Mouse (Mus musculus) CH12.LX (cell line): ENCODE measurements around the gene Tmem115. TPM values are rescaled to one million over a fixed set of nuclear protein-coding genes. Genes with fewer than 3 reads are reported as not detected.

Source experiments
- DNase-seq: peaks from one replicate; pipeline ENCODE4 v3.0.0-alpha.2; 2013; ENCODE audit errors: extremely low read depth
- H3K27ac ChIP-seq: 2 replicates; pipeline ENCODE4 v1.5.1; 2012; ENCODE audit warnings: low read depth, mild to moderate bottlenecking, control low read depth, moderate library complexity; ENCODE audit not compliant: insufficient read depth
- H3K27me3 ChIP-seq: replicated peaks from 2 replicates; pipeline ENCODE3; 2012; ENCODE audit warnings: inconsistent platforms
- H3K36me3 ChIP-seq, 2 experiments: replicated peaks in 1 of 2; 2 replicates each; pipeline versions ENCODE3 to v1.6.1; 2012; ENCODE audit warnings: inconsistent platforms in 1 of 2, low read length in 1 of 2, mild to moderate bottlenecking in 1 of 2, mixed read lengths in 1 of 2, moderate library complexity in 1 of 2; ENCODE audit not compliant: control insufficient read depth in 1 of 2, insufficient read depth in 1 of 2
- H3K4me1 ChIP-seq, 2 experiments: 2 replicates each; pipeline ENCODE4 v1.6.1; 2012; ENCODE audit warnings: inconsistent platforms in 1 of 2, moderate library complexity in 1 of 2; ENCODE audit not compliant: insufficient read depth in 2 of 2, control insufficient read depth in 1 of 2
- H3K4me2 ChIP-seq: 2 replicates; pipeline ENCODE4 v1.6.1; 2012; ENCODE audit warnings: low read depth, mild to moderate bottlenecking, control low read depth; ENCODE audit not compliant: poor library complexity, insufficient read depth, severe bottlenecking
- H3K4me3 ChIP-seq, 3 experiments: fragments of 150-350 bp in 1 of 3; sonication (generic) in 1 of 3; replicated peaks in 1 of 3; 2 replicates each; pipeline versions ENCODE3 to v1.5.1; 2011 to 2012; ENCODE audit warnings: low read depth in 2 of 3, low read length in 2 of 3, mild to moderate bottlenecking in 2 of 3, moderate library complexity in 2 of 3, control low read depth in 1 of 3, improper control_type of control experiment in 1 of 3, inconsistent platforms in 1 of 3, mixed read lengths in 1 of 3; ENCODE audit not compliant: poor library complexity in 1 of 3
- H3K79me2 ChIP-seq: replicated peaks from 2 replicates; pipeline ENCODE4 v1.6.1; 2012; ENCODE audit warnings: mild to moderate bottlenecking, moderate library complexity; ENCODE audit not compliant: control insufficient read depth, poor library complexity, insufficient read depth, severe bottlenecking; ENCODE audit errors: extremely low read depth
- H3K9ac ChIP-seq: 2 replicates; pipeline ENCODE4 v1.6.1; 2012; ENCODE audit warnings: low read depth, mild to moderate bottlenecking, control low read depth, moderate library complexity; ENCODE audit not compliant: insufficient read depth
- H3K9me3 ChIP-seq: replicated peaks from 2 replicates; pipeline ENCODE3; 2012; ENCODE audit warnings: low read length, inconsistent platforms, mixed read lengths
- BHLHE40 ChIP-seq: IDR thresholded peaks from 2 replicates; pipeline ENCODE4 v1.6.1; 2011; ENCODE audit warnings: mild to moderate bottlenecking, low read depth, low read length, improper control_type of control experiment
- CHD2 ChIP-seq: IDR thresholded peaks from 2 replicates; pipeline ENCODE4 v1.6.1; 2011; ENCODE audit warnings: low read length, improper control_type of control experiment
- EP300 ChIP-seq: IDR thresholded peaks from 2 replicates; pipeline ENCODE4 v1.6.1; 2011; ENCODE audit warnings: low read length, improper control_type of control experiment
- HCFC1 ChIP-seq: IDR thresholded peaks from 2 replicates; pipeline ENCODE4 v1.6.1; 2012; ENCODE audit warnings: low read depth, mild to moderate bottlenecking, inconsistent platforms, low read length, improper control_type of control experiment
- JUND ChIP-seq: conservative IDR thresholded peaks from 2 replicates; pipeline ENCODE4 v1.6.1; 2011; ENCODE audit warnings: low read depth, low read length, improper control_type of control experiment
- KAT2A ChIP-seq: IDR thresholded peaks from 2 replicates; pipeline ENCODE4 v1.6.1; 2012; ENCODE audit warnings: low read length, improper control_type of control experiment, inconsistent platforms; ENCODE audit not compliant: insufficient replicate concordance
- MAFK ChIP-seq: IDR thresholded peaks from 2 replicates; pipeline ENCODE4 v1.6.1; 2011; ENCODE audit warnings: low read length, improper control_type of control experiment; ENCODE audit not compliant: insufficient replicate concordance
- MAX ChIP-seq: IDR thresholded peaks from 2 replicates; pipeline ENCODE4 v1.6.1; 2011; ENCODE audit warnings: low read length, improper control_type of control experiment
- MAZ ChIP-seq: IDR thresholded peaks from 2 replicates; pipeline ENCODE4 v1.6.1; 2012; ENCODE audit warnings: low read depth, mild to moderate bottlenecking, inconsistent platforms, low read length, improper control_type of control experiment, moderate library complexity
- MEF2A ChIP-seq: IDR thresholded peaks from 2 replicates; pipeline ENCODE4 v1.6.1; 2014; ENCODE audit warnings: low read depth, mild to moderate bottlenecking, inconsistent platforms, low read length, improper control_type of control experiment, borderline replicate concordance
- NELFE ChIP-seq: IDR thresholded peaks from 2 replicates; pipeline ENCODE4 v1.6.1; 2011; ENCODE audit warnings: low read depth, low read length, improper control_type of control experiment
- PAX5 ChIP-seq: IDR thresholded peaks from 2 replicates; pipeline ENCODE4 v1.6.1; 2012; ENCODE audit warnings: low read length, inconsistent platforms, mixed read lengths
- POLR2A ChIP-seq: IDR thresholded peaks from 2 replicates; pipeline ENCODE4 v1.6.1; 2011; ENCODE audit warnings: low read depth, mild to moderate bottlenecking, improper control_type of control experiment, low read length
- RAD21 ChIP-seq: IDR thresholded peaks from 2 replicates; pipeline ENCODE4 v1.6.1; 2011; ENCODE audit warnings: low read depth, mild to moderate bottlenecking, low read length, improper control_type of control experiment, moderate library complexity
- RCOR1 ChIP-seq: conservative IDR thresholded peaks from 2 replicates; pipeline ENCODE4 v1.6.1; 2012; ENCODE audit warnings: low read depth, mild to moderate bottlenecking, inconsistent platforms, low read length, improper control_type of control experiment
- TBP ChIP-seq: conservative IDR thresholded peaks from 2 replicates; pipeline ENCODE4 v1.6.1; 2011; ENCODE audit warnings: low read depth, low read length, improper control_type of control experiment
- TCF12 ChIP-seq: IDR thresholded peaks from 2 replicates; pipeline ENCODE4 v1.6.1; 2014; ENCODE audit warnings: low read depth, mild to moderate bottlenecking, inconsistent platforms, low read length, improper control_type of control experiment
- ZC3H11A ChIP-seq: IDR thresholded peaks from 2 replicates; pipeline ENCODE4 v1.6.1; 2012; ENCODE audit warnings: low read depth, mild to moderate bottlenecking, inconsistent platforms, low read length, improper control_type of control experiment
- dilution Hi-C: fragments of 300-500 bp; cut with MboI; formaldehyde crosslinking; loops from 2 replicates; pipeline ENCODE4 v1.14.3; 2020; ENCODE audit warnings: low sequenced_read_pairs; ENCODE audit not compliant: extremely low pct_unique_long_range_greater_than_20kb, extremely low pct_ligation_motif_present
- in situ Hi-C: fragments of 300-500 bp; cut with MboI; formaldehyde crosslinking; loops from 3 replicates; pipeline ENCODE4 v1.14.3; 2019; ENCODE audit warnings: low sequenced_read_pairs, low pct_ligation_motif_present, low pct_unique_long_range_greater_than_20kb, mixed read lengths
- polyA plus RNA-seq: library from polyadenylated mRNA; unstranded; fragments of >175 nt; gene quantifications from 2 replicates; pipeline ENCODE4 v1.2.1, GENCODE M21; 2012; ENCODE audit warnings: low read depth; ENCODE audit not compliant: insufficient read length
- total RNA-seq, 2 experiments: library from RNA; depleted of rRNA; stranded (reverse); fragments of 300-350 nt in 1 of 2; fragments of >200 nt in 1 of 2; gene quantifications; 2 replicates each; pipeline ENCODE4 v1.2.3; 2012 to 2014

The Tmem115 gene
- total and polyA plus RNA-seq, 3 experiments: 12.6 to 17.9 (median 13.0) TPM

- no peak overlapping the region for H3K4me2 ChIP-seq
Measured at GRCm38 (mm10) chr9:107502131-107502846, 31.5 kb upstream of the Tmem115 start.

GRCm38 (mm10) chr9:107504662-107505537, 28.8 kb upstream of the Tmem115 start:
- peaks cover 100% of the 10 kb centered on the region for H3K27me3 ChIP-seq
- dilution Hi-C loops: no loop called here
- H3K27ac ChIP-seq: no peak overlapping the region
- no peaks in the 10 kb centered on the region for H3K9me3 ChIP-seq
- H3K9ac ChIP-seq: no peak overlapping the region
- in situ Hi-C loops: no loop called here
- H3K36me3 ChIP-seq: no peaks in the 10 kb centered on the region
- H3K4me1 ChIP-seq: no peaks in the 10 kb centered on the region
- no peak overlapping the region for H3K4me3 ChIP-seq
- H3K79me2 ChIP-seq: no peaks in the 10 kb centered on the region
- no peak for TF ChIP-seq NELFE
- no peak for TF ChIP-seq EP300
- no peak for TF ChIP-seq PAX5
- TF ChIP-seq MAX: no peak
- TF ChIP-seq RAD21: no peak
- TF ChIP-seq MAZ: no peak
- TF ChIP-seq RCOR1: no peak
- no peak for TF ChIP-seq TBP
- TF ChIP-seq ZC3H11A: no peak
- H3K4me2 ChIP-seq: no peak overlapping the region
- DNase-seq: no peak

More at GRCm38 (mm10) chr9:107502131-107502846, 31.5 kb upstream of the Tmem115 start:
- DNase-seq: no peak
- H3K36me3 ChIP-seq: no peaks in the 10 kb centered on the region
- H3K4me1 ChIP-seq: no peaks in the 10 kb centered on the region
- H3K9me3 ChIP-seq: no peaks in the 10 kb centered on the region
- no peak overlapping the region for H3K27ac ChIP-seq
- peaks cover 96% of the 10 kb centered on the region for H3K27me3 ChIP-seq
- dilution Hi-C loops: no loop called here
- H3K79me2 ChIP-seq: no peaks in the 10 kb centered on the region
- H3K9ac ChIP-seq: no peak overlapping the region
- in situ Hi-C loops: no loop called here
- no peak overlapping the region for H3K4me3 ChIP-seq
- no peak for TF ChIP-seq HCFC1
- TF ChIP-seq MEF2A: no peak
- no peak for TF ChIP-seq MAFK
- no peak for TF ChIP-seq POLR2A
- no peak for TF ChIP-seq RCOR1
- no peak for TF ChIP-seq BHLHE40
- no peak for TF ChIP-seq CHD2
- no peak for TF ChIP-seq RAD21
- no peak for TF ChIP-seq TBP
- no peak for TF ChIP-seq TCF12
- TF ChIP-seq JUND: no peak
- TF ChIP-seq KAT2A: no peak
